Mouse (Mus musculus): ENCODE results near the gene Npas4. TPM values are rescaled to one million over a fixed set of nuclear protein-coding genes. Genes with fewer than 3 reads are reported as not detected.

The Npas4 gene
- 0.31 and 0.51 TPM in 2 replicates for polyA plus RNA-seq (2015; fragmentation: Nextera tagmentation; extraction: Ambion mirVana)

GRCm38 (mm10) chr19:4990256-4990625, at the start of gene Npas4:
Gene Npas4, minus strand, starts transcription at chr19:4990316.
- Histone ChIP-seq H3K9me3 (no peaks in the 10 kb centered on the region), H3K27me3 (peaks cover 40% of the 10 kb centered on the region), H3K9ac (peak within 1 kb of the TSS; percentile 37), H3K4me1 (replicated peaks) (peaks cover 52% of the 10 kb centered on the region), H3K27ac (replicated peaks) (peak within 1 kb of the TSS; percentile 73), H3K4me3 (peak within 1 kb of the TSS; percentile 41), H3K4me2 (peak within 1 kb of the TSS; percentile 57), H3K36me3 (0 out of 2 replicates have a peak, but pooled peaks cover 5% of the 10 kb centered on the region)
- ATAC-seq (ENCODE audit: low FRiP score, low read depth), result peak; percentile 5; the same call in 1 of the 2 replicates
- WGBS, result 16% methylated on average over 4 of the region's 4 CpGs

- peaks cover 37% of the 10 kb centered on the region for H3K4me1 ChIP-seq (replicated peaks)
- no peaks in the 10 kb centered on the region for H3K27me3 ChIP-seq
- H3K36me3 ChIP-seq, result peaks cover 9% of the 10 kb centered on the region; the same call in 1 of the 2 replicates
- ATAC-seq (ENCODE audit: low FRiP score, low read depth), result no peak; the same call in 1 of the 2 replicates
- H3K4me3 ChIP-seq, result peak overlapping the region; percentile 91
- H3K4me2 ChIP-seq, result peak overlapping the region; percentile 96
- peak overlapping the region; percentile 92 for H3K27ac ChIP-seq (replicated peaks)
- H3K9me3 ChIP-seq, result no peaks in the 10 kb centered on the region
- H3K9ac ChIP-seq, result peak overlapping the region; percentile 95
- WGBS, result 11% methylated on average over 41 of the region's 41 CpGs
Measured at GRCm38 (mm10) chr19:5039301-5040114, 49.4 kb upstream of the Npas4 start.

DNA sequence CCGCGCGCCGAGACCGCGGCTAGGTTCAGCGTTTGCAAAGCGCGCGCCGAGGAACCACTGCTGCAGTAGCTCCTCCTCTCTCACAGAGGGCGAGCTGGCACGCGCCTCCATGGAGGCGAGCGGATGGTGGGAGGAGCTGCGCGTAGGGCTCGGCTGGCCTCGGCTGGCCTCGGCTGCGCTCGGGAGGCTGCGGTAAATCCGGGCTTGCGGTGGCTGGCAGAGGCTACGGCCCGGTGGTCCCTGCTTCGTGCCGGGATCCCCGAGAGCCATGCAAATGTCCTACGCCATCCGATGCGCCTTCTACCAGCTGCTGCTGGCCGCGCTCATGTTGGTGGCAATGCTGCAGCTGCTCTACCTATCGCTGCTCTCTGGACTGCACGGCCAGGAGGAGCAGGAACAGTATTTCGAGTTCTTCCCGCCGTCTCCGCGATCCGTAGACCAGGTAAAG, 48.6 kb upstream of the Npas4 start, which contains the start of the genes B4gat1 and AC124502.3:
B4gat1 (plus strand) TSS at position 118 of the 448 bp plus-strand sequence.
AC124502.3 (plus strand) TSS at position 183 of the 448 bp plus-strand sequence.
- Histone ChIP-seq H3K36me3 (peaks cover 5% of the 10 kb centered on the region; the same call in 1 of the 2 replicates), H3K9me3 (no peaks in the 10 kb centered on the region), H3K4me2 (peak within 1 kb of the TSS; percentile 96), H3K9ac (peak within 1 kb of the TSS; percentile 95), H3K4me3 (peak within 1 kb of the TSS; percentile 91), H3K27ac (replicated peaks) (peak within 1 kb of the TSS; percentile 92), H3K27me3 (no peaks in the 10 kb centered on the region), H3K4me1 (replicated peaks) (peaks cover 37% of the 10 kb centered on the region)
- WGBS, result under 1% methylated on average over 44 of the region's 44 CpGs
- peak; percentile 93 for ATAC-seq (ENCODE audit: low FRiP score, low read depth)

- H3K9me3 ChIP-seq, result no peaks in the 10 kb centered on the region
- H3K27ac ChIP-seq (replicated peaks), result peak overlapping the region; percentile 92
- peak overlapping the region; percentile 96 for H3K4me2 ChIP-seq
- H3K4me3 ChIP-seq, result peak overlapping the region; percentile 91
- H3K36me3 ChIP-seq, result peaks cover 3% of the 10 kb centered on the region; the same call in 1 of the 2 replicates
- ATAC-seq (ENCODE audit: low FRiP score, low read depth), result peak; percentile 59
- no peaks in the 10 kb centered on the region for H3K27me3 ChIP-seq
- H3K9ac ChIP-seq, result peak overlapping the region; percentile 95
- 6% methylated on average over 32 of the region's 32 CpGs for WGBS
- H3K4me1 ChIP-seq (replicated peaks), result peaks cover 36% of the 10 kb centered on the region
Measured at GRCm38 (mm10) chr19:5037678-5038571, 47.8 kb upstream of the Npas4 start.

DNA sequence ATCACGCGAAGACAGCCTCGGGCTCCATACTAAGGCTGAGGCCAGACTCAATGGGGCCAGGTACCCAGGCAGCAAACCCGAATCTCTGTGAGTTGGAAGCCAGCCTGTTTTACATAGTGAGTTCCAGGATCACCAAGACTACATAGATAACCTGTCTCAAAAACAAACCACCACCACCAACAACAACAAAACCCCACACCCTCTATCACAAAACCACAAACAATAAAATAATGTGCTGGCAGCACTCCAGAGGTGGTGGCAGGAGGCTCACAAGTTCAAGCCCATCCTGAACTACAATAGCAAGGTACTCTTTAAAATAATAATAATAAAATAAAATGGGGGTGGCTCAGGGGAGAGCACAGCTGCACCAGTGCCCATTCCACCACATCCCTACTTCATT, 46.5 kb upstream of the Npas4 start:
- H3K27me3 ChIP-seq, result no peaks in the 10 kb centered on the region
- no peak overlapping the region for H3K4me2 ChIP-seq
- H3K4me1 ChIP-seq (replicated peaks), result peaks cover 22% of the 10 kb centered on the region
- no peaks in the 10 kb centered on the region; the same call in 1 of the 2 replicates for H3K36me3 ChIP-seq
- H3K4me3 ChIP-seq, result no peak overlapping the region
- H3K27ac ChIP-seq (replicated peaks), result no peak overlapping the region
- no peak overlapping the region for H3K9ac ChIP-seq
- 86% methylated on average over 4 of the region's 4 CpGs for WGBS
- no peak for ATAC-seq (ENCODE audit: low FRiP score, low read depth)
- no peaks in the 10 kb centered on the region for H3K9me3 ChIP-seq

GRCm38 (mm10) chr19:5032686-5033085, 42.6 kb upstream of the Npas4 start:
- no peak overlapping the region for H3K4me2 ChIP-seq
- H3K36me3 ChIP-seq, result peaks cover 13% of the 10 kb centered on the region
- no peaks in the 10 kb centered on the region for H3K9me3 ChIP-seq
- H3K4me1 ChIP-seq (replicated peaks), result peaks cover 3% of the 10 kb centered on the region; the same call in 1 of the 2 replicates
- no peak overlapping the region for H3K4me3 ChIP-seq
- no peak overlapping the region for H3K27ac ChIP-seq (replicated peaks)
- no peak overlapping the region for H3K9ac ChIP-seq
- ATAC-seq (ENCODE audit: low FRiP score, low read depth), result no peak
- no peaks in the 10 kb centered on the region for H3K27me3 ChIP-seq
- WGBS, result 86% methylated on average over 3 of the region's 3 CpGs

DNA sequence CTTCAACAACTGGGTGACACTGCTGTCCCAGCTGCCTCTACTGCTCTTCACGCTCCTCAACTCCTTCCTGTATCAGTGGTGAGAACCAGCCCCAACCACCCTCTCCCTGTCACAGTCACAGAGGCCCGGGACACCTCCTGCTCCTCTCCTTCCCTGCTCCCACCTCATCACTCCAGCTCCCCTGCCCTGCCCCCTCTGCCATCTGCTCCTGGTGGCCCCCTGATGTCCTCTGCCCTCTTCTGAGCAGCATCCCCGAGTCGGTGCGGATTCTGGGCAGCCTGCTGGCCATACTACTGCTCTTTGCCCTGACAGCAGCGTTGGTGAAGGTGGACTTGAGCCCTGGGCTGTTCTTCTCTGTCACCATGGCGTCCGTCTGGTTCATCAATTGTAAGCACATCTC, 36.0 kb upstream of the Npas4 start:
- no peaks in the 10 kb centered on the region for H3K9me3 ChIP-seq
- no peak overlapping the region for H3K9ac ChIP-seq
- ATAC-seq (ENCODE audit: low FRiP score, low read depth), result no peak

DNA sequence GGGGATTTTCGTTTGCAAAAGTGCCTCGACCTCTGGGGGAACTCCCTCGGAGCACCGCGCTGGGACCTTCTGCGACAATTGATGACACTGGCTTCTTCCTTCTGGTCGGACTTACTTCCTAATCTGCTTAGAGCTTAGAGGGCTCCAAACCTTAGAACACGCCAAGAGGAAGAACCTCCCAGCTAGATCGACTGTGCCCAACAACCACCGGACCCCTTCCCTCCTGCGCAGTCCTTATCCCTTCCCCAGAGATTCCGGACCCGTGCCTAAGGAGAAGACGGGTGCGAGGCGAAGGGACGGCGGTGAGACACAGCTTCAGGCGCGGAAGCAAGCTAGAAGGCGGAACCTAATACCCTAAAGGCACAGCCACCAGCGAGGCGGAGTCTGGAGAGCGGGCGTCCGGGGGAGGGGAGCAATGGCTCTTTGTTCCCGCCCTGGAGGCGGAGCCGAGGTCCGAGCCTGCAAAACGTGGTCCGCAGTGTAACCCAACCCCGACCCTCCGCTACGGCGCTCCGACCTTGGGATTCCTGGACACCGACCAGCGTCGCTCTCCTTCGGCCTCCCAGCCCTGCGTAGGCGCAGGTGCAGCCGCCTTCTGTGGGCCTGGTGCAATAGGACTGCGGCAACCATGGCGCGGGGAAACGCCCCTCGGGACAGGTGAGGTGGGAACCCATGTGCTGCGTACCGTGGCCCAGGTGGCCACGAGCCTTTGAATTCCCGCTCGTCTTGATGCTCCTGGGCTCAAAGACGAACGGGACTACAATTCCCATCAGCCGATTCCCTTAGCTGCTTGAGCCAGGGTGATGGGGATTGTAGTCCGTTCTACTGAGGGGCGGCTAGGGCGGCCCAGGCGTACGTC, 33.7 kb upstream of the Npas4 start, which contains the start of gene Slc29a2:
Slc29a2 (plus strand) TSS at position 240 of the 859 bp plus-strand sequence.
- H3K9me3 ChIP-seq, result no peaks in the 10 kb centered on the region
- peak within 1 kb of the TSS; percentile 83 for H3K27ac ChIP-seq (replicated peaks)
- ATAC-seq (ENCODE audit: low FRiP score, low read depth), result peak; percentile 95
- peak within 1 kb of the TSS; percentile 78 for H3K9ac ChIP-seq
- H3K4me1 ChIP-seq (replicated peaks), result peaks cover 19% of the 10 kb centered on the region
- under 1% methylated on average over 62 of the region's 62 CpGs for WGBS
- H3K27me3 ChIP-seq, result no peaks in the 10 kb centered on the region
- H3K36me3 ChIP-seq, result peaks cover 6% of the 10 kb centered on the region
- peak within 1 kb of the TSS; percentile 69 for H3K4me2 ChIP-seq
- peak within 1 kb of the TSS; percentile 60 for H3K4me3 ChIP-seq

More for the DNA sequence above, 36.0 kb upstream of the Npas4 start:
- Histone ChIP-seq H3K4me1 (replicated peaks) (peaks cover 19% of the 10 kb centered on the region), H3K4me2 (no peak overlapping the region), H3K27ac (replicated peaks) (no peak overlapping the region), H3K36me3 (peaks cover 13% of the 10 kb centered on the region), H3K27me3 (no peaks in the 10 kb centered on the region), H3K4me3 (no peak overlapping the region)
- WGBS, result 84% methylated on average over 8 of the region's 8 CpGs

DNA sequence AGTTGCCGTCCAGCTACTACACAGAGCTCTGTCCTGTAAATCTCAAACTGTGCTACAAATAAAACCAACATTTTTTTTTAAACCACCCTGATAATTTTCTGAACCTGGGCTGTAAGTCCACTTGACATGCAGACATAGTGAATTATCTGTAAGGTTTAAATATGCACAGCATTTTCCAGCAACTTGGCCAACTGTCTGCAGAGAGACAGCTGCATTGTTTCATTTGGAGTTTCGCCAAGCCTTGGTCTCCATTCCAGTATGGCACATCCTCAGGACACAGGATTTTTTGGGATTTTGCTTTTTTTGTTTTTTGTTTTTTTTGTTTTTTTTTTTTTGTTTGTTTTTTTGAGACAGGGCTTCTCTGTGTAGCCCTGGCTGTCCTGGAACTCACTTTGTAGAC, 31.3 kb upstream of the Npas4 start:
- no peak for ATAC-seq (ENCODE audit: low FRiP score, low read depth)

DNA sequence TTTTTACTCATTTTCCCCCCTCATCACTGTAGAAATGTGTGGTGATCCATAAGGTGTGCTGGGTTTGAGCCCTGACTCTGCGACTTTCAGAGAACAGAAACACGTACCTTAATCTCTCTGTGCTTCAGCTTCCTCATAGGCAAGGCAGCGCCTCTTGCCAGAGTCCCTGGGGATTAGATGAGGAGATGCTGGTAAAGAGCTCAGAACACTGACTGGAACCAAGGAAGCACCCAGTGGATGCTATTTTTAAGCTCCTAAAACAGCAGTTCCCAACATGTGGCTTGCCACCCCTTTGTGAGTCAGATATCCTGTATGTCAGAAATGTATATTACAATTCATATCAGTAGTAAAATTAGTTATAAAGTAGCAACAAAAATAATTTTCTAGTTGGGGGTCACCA, 28.1 kb upstream of the Npas4 start:
- Histone ChIP-seq H3K4me2 (no peak overlapping the region), H3K27me3 (no peaks in the 10 kb centered on the region), H3K4me1 (replicated peaks) (peaks cover under 1% of the 10 kb centered on the region; the same call in 1 of the 2 replicates), H3K27ac (replicated peaks) (no peak overlapping the region), H3K9ac (no peak overlapping the region), H3K4me3 (no peak overlapping the region), H3K36me3 (no peaks in the 10 kb centered on the region), H3K9me3 (no peaks in the 10 kb centered on the region)
- WGBS, result 87% methylated on average over 3 of the region's 3 CpGs
- no peak for ATAC-seq (ENCODE audit: low FRiP score, low read depth)

More for the DNA sequence above, 31.3 kb upstream of the Npas4 start:
- H3K9me3 ChIP-seq, result no peaks in the 10 kb centered on the region
- WGBS, result 82% methylated on average over 2 of the region's 2 CpGs
- H3K4me3 ChIP-seq, result no peak overlapping the region
- no peak overlapping the region for H3K4me2 ChIP-seq
- H3K4me1 ChIP-seq (replicated peaks), result peaks cover 19% of the 10 kb centered on the region
- no peak overlapping the region for H3K9ac ChIP-seq
- H3K36me3 ChIP-seq, result no peaks in the 10 kb centered on the region
- H3K27me3 ChIP-seq, result no peaks in the 10 kb centered on the region
- no peak overlapping the region for H3K27ac ChIP-seq (replicated peaks)

- no peak overlapping the region for H3K4me3 ChIP-seq
Measured at GRCm38 (mm10) chr19:5017611-5018010, 27.5 kb upstream of the Npas4 start.

More at GRCm38 (mm10) chr19:5017611-5018010, 27.5 kb upstream of the Npas4 start:
- Histone ChIP-seq H3K4me2 (no peak overlapping the region), H3K27me3 (no peaks in the 10 kb centered on the region), H3K27ac (replicated peaks) (no peak overlapping the region), H3K9ac (no peak overlapping the region), H3K9me3 (no peaks in the 10 kb centered on the region), H3K4me1 (replicated peaks) (no peaks in the 10 kb centered on the region), H3K36me3 (no peaks in the 10 kb centered on the region)
- 84% methylated on average over 4 of the region's 4 CpGs for WGBS
- ATAC-seq (ENCODE audit: low FRiP score, low read depth), result no peak

All from hindbrain, embryonic 15.5 days (tissue).